Mouse (Mus musculus): ENCODE results near the gene Dnmt3a.

Dnmt3a gene

DNA sequence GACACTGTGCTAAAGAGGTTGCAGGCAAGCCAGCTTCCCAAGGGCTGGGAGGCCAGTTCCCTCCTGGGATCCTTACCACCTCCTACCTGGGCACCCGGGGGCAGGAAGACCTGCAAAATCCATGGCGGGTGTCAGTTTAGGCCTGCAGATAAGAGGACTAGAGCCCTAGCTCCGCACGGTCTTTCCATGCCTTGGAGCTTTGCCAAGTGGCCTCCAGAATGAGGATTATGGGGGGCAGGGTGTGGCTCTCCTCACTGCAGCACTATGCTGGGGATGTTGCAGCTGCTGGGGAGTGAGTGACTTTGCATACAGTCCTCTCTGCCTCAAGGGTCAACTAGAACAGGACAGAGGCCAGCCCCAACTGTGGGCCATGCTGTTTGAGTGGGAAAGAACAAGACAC lies 14.1 kb downstream of the Dnmt3a start:
- DNase-seq (ENCODE audit: extremely low read depth, low read depth): no peak

DNA sequence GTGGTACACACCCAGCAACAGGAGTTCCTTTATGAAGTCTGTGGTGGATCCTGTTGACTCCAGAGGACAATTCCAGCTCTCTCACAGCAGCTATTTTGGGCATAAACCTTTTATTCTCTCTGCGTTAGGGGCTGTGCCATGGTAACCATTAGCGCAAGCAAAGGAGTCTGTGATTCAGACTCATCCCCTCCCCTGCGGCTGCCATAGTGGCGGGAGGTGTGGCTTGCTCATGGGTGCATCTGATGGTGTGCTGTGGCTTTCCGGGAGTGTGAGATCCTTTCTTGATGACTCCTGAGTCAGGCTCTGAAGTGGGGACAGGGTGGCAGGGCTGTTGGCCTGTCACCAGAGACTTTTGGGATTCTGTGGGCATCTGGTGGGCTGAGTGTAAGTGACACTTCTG lies 17.6 kb downstream of the Dnmt3a start:
- no peak for DNase-seq (ENCODE audit: extremely low read depth, low read depth)

DNA sequence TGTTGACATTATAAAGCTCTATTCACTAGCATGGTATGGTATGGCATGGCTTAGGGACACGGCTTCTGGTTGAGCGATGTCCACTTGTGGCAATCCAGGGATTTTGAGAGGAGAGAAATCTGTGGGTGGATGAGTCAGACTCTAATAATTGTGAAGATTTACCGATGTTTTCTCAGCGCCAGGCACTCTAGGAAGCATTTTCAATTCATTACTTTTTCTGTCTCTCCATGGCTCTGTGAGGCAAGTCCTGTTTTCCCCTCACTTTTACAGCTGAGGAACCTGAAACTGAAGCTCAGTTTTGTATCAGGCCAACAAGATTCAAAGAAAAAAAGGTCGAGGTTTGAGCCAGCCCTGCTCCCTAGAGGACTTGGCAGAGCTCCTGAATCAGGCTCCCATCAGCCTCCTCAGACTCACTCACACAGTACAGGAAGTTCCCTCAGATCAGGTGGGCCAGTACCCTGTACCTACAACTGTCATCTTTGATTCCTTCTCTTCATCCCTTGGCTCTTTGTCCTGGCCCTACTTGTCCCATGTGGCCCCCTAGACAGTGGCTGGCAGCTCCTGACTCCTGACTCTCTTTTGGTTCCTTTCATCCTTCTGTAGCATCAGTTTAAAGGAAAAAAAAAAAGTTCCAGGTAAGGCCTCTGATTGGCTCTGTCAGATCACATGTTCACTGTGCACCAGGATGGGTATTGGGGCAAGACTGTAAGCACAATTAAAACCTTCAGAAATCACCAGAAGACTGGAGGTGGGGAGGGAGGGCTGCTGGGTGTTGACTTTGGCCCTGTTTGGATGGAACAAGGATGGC lies 19.3 kb downstream of the Dnmt3a start:
- no peak for DNase-seq (ENCODE audit: extremely low read depth, low read depth)

DNA sequence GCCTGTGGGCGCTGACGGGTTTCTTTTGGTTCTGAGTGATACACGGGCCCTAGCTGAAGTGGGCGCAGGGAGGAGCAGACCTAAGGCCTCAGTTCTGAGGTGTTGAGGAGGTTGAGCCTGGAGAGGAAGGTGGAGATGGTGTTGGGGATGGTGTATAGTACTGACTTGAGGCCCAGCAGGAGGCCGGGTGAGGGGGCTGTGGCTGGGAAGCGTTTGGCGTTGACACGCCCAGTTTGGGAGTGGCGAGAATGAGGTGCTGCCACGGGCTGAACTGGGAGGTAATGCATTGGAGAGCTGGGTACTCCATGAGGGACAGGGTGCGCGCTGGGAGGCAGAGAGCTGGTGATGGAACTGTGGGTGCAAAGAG lies 19.9 kb downstream of the Dnmt3a start:
- DNase-seq (ENCODE audit: extremely low read depth, low read depth): no peak

DNA sequence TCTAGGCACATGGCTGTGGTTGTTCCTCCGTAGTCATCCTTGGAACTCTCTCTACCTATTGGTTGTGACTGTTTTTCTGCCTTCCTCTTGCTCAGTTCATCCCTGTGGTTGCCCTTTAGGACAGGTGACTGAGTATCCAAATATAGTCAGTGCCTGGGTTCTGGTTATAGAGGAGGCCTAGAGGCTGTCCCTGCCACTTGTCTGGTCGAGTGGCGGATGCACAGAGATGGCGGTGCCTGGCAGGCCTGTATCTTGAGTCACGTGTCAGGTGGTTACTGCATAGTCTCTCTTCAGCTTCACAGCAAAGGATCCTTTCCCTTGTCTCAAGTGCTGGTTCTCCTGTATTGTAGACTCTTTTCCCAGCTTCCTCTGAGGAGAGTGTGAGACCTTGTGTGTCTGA lies 22.0 kb downstream of the Dnmt3a start:
- DNase-seq (ENCODE audit: extremely low read depth, low read depth): no peak

DNA sequence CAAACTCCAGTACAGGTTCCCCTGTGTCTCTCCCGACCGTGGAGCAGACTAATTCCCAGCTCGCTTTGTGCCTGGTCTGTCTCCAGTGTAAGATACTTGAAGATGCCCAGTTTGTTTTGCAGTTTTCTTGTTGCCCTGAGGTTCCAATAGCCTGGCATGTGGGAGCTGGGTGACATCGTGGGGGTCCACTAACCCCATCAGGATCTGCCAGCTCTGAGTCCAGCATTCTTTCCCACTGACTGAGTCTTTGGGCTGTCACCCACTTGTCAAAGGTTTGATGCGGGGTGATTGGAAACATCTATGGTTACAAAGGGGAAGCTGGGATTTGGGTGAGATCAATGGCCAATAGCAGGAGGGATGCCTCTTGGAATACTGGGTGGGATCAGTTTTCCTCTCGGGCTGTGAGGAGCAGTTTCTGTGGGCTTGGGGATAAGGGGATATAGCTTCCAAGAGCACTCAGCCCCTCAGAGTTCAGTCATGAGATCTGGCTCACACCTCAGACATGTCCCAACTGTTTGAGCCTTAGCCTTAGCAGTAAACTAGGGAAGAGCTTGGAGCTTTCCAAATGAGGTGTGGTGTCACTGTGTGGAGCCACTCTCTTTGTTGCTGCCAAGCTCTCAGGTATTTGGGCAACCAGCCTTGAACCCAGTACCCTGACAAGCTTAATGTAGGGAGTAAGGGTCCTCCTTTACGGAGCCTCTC lies 27.4 kb downstream of the Dnmt3a start:
- DNase-seq (ENCODE audit: extremely low read depth, low read depth): no peak

DNA sequence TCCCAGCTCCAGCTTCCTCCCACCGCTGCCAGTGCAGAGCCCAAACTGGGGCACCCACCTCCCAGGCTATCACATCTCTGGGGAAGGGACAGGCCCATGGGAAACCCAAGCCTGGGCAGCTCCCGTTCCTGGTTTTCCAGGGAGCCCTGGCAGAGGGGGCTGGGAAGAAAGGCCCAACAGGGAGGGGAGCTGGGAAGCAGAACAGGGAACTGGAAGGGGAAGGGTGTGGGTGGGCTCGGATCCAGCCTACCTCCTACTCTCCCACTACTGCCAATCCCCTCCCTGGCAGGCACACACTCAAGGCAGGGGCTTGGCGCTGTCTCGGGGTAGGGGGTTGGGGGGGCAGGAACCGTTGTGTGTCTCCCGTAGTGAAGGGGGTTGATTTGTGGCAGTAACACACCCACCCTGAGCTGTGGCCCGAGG lies 28.1 kb downstream of the Dnmt3a start:
- no peak for DNase-seq (ENCODE audit: extremely low read depth, low read depth)

DNA sequence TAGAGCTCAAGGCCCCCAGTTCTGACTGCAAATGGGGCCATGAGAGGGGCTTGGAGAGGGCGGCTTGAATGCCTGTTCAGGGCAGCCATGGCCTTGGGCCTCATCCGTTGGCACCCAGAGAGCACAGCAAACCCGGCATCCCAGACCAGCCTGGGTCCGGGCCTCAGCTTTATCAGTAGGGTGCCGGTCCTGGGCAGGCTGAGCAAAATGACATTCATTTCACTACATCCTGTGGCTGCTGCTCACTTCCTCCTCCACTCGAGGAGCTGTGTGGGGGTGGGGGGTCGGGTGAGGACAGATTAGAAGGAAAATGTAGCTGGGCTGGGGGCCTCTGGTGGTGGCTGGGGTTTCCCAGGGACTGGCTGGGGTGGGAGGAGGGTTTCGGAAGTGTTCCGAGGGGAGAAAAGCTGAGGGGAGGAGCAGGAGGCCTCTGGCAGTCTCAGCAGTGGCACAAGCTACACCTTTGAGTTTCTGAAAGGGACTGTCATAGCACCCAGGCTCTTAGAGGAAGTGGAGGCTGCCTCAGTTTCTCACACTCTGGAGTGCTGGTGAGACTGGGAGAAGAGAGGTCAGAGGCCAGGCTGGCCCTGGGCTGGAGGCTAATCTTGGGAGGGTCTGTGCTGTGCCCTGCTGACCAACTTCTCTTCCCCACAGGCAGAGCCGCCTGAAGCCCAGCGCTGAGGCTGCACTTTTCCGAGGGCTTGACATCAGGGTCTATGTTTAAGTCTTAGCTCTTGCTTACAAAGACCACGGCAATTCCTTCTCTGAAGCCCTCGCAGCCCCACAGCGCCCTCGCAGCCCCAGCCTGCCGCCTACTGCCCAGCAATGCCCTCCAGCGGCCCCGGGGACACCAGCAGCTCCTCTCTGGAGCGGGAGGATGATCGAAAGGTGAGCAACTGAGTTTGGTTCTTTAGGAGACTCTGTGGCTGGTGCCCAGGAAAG lies 28.8 kb downstream of the Dnmt3a start:
- DNase-seq (ENCODE audit: extremely low read depth, low read depth): peak; percentile 46

DNA sequence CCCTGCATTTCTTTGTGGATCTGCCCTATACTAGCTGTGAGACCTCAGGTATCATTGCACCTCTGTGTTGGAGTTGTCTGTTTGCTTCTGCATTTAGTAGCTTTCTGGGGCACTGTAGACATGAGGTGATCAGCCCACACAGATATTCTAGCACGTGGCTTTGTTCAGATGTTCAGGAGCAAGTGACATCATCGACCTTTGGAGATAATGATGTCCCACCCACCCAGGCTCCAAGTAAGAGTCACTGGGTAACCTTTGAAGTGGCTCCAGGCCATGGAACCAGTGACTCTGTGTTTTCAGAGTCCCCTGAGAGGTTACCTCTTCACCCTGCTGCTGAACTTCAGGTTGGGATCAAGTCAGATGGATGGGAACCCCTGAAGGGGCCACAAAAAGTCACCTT lies 29.8 kb downstream of the Dnmt3a start:
- DNase-seq (ENCODE audit: extremely low read depth, low read depth): no peak

DNA sequence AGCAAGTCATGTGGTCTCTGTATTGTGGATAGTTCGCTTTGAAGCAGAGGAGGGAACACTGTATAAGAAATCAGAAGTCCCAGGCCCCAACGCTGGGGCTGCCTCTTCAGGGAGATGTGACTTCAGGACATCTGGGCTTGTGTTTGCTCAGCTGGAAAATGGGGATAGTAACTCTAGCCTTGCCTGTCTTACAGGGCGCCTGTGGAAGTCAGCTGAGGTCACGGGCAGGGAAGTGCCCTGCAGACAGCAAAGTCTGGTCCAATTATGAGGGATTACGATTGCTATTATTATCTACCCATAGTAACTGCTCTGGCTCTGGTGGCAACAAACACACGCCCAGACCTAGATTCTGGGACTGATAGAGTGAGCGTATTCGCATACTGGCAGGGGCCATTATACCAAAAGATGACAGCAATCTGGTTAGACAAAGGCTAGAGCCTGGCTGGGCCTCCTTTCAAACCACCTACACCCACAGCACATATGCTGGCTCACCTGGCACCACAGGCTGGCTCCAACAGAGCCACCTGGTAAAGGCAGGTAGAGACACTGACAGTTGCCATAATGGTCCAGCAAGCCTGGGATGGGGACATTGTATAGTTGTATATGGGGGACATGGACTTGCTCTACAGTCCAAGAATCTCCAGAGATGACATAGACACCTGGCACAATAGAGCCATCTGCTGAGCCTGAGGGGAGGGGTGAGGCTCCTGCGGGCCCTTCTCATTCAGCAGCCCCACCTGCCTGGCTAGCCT lies 31.4 kb downstream of the Dnmt3a start:
- no peak for DNase-seq (ENCODE audit: extremely low read depth, low read depth)

DNA sequence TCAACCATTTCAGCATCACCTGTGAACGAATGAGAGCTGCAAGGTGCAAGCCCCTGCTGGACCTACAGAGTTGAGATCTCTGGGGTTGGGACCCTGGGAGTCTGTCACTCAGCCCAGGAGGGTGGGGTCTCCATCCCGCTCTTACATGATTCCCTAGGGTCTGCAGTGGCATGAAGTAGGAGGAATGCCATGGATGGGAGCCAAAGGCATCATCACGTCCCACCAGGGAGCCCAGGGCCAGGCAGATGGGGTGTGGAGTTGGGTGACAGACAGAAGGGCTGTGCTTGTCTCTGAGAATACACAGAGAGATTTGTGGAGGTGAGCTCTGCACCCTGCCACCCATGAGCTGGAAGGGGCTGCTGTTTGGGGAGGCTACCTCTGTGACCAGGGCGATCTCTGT lies 32.2 kb downstream of the Dnmt3a start:
- no peak for DNase-seq (ENCODE audit: extremely low read depth, low read depth)

DNA sequence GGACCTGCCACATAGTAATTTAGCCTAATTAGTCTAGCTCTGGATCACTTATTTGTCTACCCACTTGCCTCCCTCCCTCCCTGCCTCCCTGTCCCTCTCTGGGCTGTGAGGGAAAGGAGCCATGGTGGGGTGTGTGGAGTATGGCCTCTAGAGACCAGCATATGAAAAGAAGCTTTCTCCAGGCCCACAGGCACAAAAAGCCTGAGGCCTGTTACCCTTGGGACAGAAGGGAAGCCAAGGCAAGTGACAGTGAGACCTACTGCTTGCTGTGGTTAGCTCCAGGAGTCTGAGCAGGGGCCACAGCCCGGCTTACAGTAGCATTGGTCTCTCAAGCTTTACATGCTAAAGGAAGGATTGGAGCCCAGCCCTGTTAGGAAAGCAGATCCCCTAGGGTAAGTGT lies 33.9 kb downstream of the Dnmt3a start:
- no peak for DNase-seq (ENCODE audit: extremely low read depth, low read depth)

DNA sequence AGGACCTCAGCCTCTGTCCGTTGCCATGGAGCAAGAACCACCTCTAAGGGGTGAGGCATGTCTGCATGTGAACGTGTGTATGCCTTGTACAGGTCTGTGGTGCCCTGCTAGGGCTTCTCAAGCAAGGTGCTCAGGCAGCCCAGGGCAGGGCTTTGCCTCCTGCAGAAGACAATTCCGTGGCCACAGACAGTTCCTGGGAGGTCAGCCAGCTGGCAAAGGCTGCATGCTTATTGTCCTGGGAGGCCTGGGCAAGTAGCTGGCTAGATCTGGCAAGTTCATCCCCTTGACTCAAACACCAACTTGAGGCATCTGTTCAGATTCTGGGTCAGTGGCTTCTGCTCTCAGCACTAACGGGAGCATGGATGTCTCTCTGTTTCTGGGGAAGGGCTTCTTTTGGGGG lies 35.3 kb downstream of the Dnmt3a start:
- DNase-seq (ENCODE audit: extremely low read depth, low read depth): no peak

DNA sequence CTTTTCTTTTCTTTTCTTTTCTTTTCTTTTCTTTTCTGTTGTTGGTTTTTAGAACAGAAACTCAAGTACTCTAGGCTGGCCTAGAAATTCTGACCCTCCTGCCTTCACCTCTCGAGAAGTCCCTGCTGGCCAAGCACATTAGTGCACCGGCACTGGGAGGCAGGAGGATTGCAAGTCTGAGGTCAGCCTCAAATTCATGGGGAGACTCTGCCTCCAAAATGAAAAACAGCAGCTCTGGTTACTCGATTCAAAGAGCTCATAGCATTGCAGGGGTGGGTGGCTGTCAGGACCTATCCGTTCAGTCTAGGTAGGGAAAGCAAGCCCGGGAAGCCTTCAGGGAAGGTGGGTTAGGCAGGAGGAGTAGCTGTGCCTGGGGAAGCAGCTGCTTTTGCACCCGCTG lies 37.0 kb downstream of the Dnmt3a start:
- DNase-seq (ENCODE audit: extremely low read depth, low read depth): no peak

DNA sequence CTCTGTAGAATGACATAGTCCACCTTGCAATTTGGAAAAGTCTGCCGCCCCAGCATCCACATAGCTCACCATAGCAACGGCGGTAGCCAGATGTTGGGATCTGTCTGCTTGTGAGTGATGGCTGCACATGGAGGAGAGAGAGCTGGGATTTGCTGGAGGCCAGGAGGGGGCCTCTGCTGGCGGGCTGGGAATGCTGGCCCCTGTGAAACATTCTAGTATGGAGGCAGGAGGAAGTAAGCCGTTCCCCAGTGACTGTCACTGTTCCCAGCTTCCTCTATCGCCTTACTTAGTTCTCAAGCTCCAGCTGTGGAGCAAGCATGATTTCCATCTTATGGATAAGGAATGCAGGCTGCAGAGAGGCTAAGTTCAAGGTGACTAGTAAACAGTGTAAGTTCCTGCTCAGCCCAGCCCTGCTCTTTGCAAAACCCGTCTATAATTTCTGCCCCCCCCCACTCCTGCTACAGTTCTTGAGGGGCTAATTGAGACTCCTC lies 37.6 kb downstream of the Dnmt3a start:
- no peak for DNase-seq (ENCODE audit: extremely low read depth, low read depth)

DNA sequence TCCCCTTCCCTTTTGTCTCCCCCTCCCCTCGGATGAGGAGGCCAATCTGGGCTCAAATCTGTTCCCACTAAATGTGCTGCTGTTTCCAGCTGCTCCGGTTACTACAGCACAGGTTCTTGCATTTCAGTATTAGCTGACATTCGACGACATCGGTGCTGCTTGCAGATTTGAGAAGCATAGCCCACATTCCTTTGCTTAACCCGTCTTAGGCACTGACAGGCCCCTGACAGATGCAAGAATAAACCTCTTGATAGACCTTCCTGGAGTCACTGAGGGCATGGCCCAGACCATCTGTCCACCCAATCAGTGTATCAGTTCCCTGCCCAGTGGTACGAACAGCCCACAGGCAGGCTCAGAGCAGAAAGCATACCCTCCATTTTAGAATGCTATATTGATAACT lies 38.1 kb downstream of the Dnmt3a start:
- DNase-seq (ENCODE audit: extremely low read depth, low read depth): no peak

DNA sequence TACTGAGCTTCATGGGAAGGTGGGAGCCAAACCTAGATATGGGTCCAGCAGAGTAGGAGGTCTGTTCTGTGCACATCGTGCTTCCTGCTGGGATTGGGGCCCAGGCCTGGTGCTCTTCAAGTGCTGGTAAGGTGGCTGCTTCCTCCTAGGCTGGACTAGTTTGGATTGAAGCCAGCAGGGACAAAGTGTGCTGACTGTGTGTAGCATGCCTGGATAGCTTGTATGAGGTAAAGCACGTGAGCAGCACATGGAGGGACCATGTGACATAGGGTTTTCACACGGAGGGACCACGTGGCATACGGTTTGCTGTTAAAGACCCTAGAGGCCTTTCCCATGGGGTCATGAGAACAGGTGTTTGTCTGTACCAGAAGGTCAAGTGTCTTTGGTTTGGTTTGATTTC lies 38.5 kb downstream of the Dnmt3a start:
- DNase-seq (ENCODE audit: extremely low read depth, low read depth): no peak

DNA sequence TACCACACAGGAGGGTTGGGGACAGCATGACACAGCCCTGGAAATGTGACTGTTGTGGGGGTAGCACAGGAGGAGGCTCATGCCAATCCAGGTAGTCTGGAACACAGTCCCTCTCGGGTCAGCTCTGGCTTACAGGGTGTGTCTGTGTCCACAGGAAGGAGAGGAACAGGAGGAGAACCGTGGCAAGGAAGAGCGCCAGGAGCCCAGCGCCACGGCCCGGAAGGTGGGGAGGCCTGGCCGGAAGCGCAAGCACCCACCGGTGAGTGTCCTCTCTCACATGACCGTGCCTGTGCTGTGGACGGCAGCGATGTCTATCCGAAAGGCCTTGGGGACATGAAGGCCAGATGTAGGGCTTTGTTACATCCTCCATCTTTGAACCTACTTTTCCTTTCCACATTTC lies 43.7 kb downstream of the Dnmt3a start:
- DNase-seq (ENCODE audit: extremely low read depth, low read depth): no peak

DNA sequence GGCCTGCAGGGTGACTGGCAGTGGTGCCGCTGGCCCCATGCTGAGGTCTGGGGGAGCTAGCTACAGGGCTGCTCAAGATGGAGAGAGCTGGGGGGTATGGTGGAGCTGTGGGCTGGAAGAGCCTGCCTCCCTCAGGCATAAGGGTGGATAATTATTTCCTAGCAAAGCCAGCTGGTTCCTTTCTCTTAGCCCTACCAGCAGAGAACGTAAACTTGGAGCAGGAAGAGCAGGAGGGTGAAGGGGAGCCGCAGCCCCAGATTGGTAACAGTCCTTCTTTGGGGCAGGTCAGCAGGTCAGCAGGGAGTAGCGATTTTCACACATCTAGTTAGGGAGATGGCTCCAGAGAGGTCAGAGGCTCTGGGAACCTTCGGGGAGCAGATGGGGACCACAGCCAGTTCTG lies 44.4 kb downstream of the Dnmt3a start:
- DNase-seq (ENCODE audit: extremely low read depth, low read depth): no peak

DNA sequence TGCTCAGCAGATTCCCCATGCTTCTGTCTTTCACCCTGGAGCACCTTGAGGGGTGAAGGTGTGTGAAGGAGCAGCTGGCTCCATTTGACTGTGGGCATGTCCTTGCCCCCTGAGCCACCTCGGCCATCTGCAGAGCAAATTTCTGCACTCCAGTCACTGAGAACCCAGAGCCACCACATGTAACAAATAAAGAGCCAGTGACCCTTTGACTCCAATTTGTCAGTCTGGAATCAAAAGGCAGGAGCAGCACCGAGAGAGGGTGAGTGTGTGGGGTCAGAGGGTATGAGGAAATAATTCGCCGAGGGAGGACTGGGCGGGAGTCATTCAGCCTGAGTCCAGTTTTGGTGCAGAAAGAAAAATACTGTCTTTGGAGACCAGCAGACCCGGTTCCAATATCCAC lies 44.9 kb downstream of the Dnmt3a start:
- DNase-seq (ENCODE audit: extremely low read depth, low read depth): no peak

DNA sequence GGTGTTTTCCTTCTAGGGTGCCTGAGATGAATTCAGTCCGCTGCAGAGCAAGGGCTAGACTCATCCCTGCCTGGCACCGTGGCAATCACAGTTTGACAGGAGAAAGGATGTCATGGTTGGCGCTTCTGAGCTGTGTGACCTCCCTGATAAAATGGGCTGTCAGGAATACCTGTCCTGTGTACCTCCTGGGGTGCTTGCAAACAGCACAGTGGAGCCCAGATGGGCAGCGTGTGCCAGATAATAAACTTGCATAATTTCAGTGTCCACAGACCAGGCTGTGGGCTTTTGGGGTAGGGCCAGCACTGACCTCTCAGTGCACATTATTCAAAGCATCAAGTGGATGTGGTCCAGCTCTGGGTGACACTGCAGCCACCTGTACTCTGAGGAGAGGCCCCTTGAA lies 45.4 kb downstream of the Dnmt3a start:
- DNase-seq (ENCODE audit: extremely low read depth, low read depth): no peak
